Mouse (Mus musculus): Measurements from ENCODE around the gene Errfi1. TPM values are rescaled to one million over a fixed set of nuclear protein-coding genes. Genes with fewer than 3 reads are reported as not detected.
"Not testable (repeated sequence)": the region's sequence is repeated elsewhere in the genome, so short reads cannot be mapped to it uniquely, and the experiment has no call there.

Gene Errfi1
- polyA plus RNA-seq, 1 experiment from 2014 or later: 30.6 TPM

DNA sequence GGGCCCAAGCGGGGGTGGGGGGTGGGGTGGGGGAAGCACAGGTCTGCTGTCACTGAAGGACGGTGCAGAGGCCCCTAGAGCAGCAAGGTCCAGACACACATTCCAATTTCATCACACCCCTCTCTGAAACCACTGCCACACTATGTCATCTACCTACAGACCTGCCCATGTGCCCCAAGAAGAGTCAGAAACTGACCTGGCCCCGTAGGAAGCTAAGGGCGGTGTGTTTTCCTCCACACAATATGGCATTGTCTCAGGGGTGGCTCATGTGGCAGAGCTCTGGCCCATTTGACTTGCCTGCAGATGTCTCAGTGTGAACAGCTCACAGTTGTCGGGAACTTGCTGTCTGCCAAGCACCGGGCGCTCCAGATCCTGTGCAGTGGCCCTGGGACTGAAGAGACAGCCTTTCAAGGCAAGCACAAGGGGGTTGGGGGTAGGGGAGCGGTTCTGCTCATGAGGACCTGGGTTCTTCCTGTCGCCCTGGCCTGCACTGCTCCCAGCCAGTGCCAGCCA lies 18.5 kb downstream of the Errfi1 start:
- Histone ChIP-seq H3K4me2 (replicated peaks; ENCODE audit: low read depth) (no peak overlapping the region), H3K27ac (replicated peaks) (peak overlapping the region; percentile 84), H3K9ac (ENCODE audit: low read length) (peak overlapping the region; percentile 4; the same call in 1 of the 2 replicates), H3K4me1 (replicated peaks; ENCODE audit: control insufficient read depth, insufficient read depth) (peaks cover 11% of the 10 kb centered on the region), H3K4me3 (ENCODE audit: low read depth, low read length) (no peak overlapping the region), H3K9me3 (ENCODE audit: control insufficient read depth, low read length) (no peaks in the 10 kb centered on the region), H3K27me3 (ENCODE audit: control insufficient read depth, insufficient read depth, low read length) (no peaks in the 10 kb centered on the region), H3K36me3 (ENCODE audit: control insufficient read depth, insufficient read depth, low read length) (peaks cover 3% of the 10 kb centered on the region; the same call in 1 of the 2 replicates)
- no peak for TF ChIP-seq EP300 (optimal IDR thresholded peaks at IDR 0.05)
- TF ChIP-seq CTCF (IDR thresholded peaks at IDR 0.05; ENCODE audit: low read depth): no peak
- ATAC-seq (ENCODE audit: low FRiP score, low TSS enrichment): 0 out of 2 replicates have a peak, but pooled peaks have one; percentile 2
- WGBS: 35% methylated on average over 9 of the region's 9 CpGs
- no peak for DNase-seq (ENCODE audit: low spot score)

DNA sequence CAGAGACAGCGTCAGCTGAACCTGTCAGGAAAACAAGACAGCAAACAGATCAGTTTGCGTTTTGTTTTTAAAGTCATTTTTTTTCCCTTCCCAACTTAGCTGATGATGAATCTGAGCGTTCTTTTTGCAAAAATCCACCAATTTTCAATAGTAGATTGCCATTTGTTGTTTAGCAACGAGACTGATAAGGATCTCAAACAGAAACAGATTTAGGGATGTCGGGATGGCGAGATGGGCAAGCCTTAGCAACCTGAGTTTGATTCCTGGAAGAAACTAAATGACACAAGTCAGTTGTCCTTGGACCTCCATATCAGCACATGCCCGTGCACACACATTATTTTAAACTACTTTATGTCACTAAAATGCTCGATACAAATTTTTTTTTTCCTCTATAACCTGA lies 19.0 kb downstream of the Errfi1 start:
- 63% methylated on average over 8 of the region's 8 CpGs for WGBS
- no peaks in the 10 kb centered on the region for H3K27me3 ChIP-seq (ENCODE audit: control insufficient read depth, insufficient read depth, low read length)
- no peaks in the 10 kb centered on the region for H3K9me3 ChIP-seq (ENCODE audit: control insufficient read depth, low read length)
- no peak overlapping the region for H3K9ac ChIP-seq (ENCODE audit: low read length)
- DNase-seq (ENCODE audit: low spot score) (no peak), ATAC-seq (ENCODE audit: low FRiP score, low TSS enrichment) (no peak)
- H3K36me3 ChIP-seq (ENCODE audit: control insufficient read depth, insufficient read depth, low read length): peaks cover 3% of the 10 kb centered on the region; the same call in 1 of the 2 replicates
- TF ChIP-seq CTCF (IDR thresholded peaks at IDR 0.05; ENCODE audit: low read depth): no peak
- no peak for TF ChIP-seq EP300 (optimal IDR thresholded peaks at IDR 0.05)
- peak overlapping the region; percentile 84 for H3K27ac ChIP-seq (replicated peaks)
- H3K4me1 ChIP-seq (replicated peaks; ENCODE audit: control insufficient read depth, insufficient read depth): peaks cover 11% of the 10 kb centered on the region
- no peak overlapping the region for H3K4me2 ChIP-seq (replicated peaks; ENCODE audit: low read depth)
- H3K4me3 ChIP-seq (ENCODE audit: low read depth, low read length): no peak overlapping the region

DNA sequence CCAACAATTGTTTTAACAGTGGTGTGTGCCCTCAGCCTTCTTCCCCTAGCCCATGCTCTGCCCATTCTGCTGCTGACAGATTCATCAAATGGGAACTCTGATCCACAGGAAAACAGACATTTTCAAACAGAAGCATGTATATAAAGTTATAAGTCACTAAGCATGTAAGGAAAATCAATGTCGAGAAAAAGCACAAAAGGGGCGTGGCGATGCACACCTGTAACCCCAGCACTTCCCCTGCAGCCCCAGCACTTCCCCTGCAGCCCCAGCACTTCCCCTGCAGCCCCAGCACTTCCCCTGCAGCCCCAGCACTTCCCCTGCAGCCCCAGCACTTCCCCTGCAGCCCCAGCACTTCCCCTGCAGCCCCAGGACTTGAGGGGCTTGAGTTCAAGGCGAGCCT lies 20.7 kb downstream of the Errfi1 start:
- H3K9ac ChIP-seq (ENCODE audit: low read length); H3K27me3 ChIP-seq (ENCODE audit: control insufficient read depth, insufficient read depth, low read length); H3K27ac ChIP-seq (replicated peaks); H3K36me3 ChIP-seq (ENCODE audit: control insufficient read depth, insufficient read depth, low read length); ATAC-seq (ENCODE audit: low FRiP score, low TSS enrichment); H3K4me3 ChIP-seq (ENCODE audit: low read depth, low read length); H3K4me2 ChIP-seq (replicated peaks; ENCODE audit: low read depth); DNase-seq (ENCODE audit: low spot score): not testable (repeated sequence)
- peaks cover 12% of the 10 kb centered on the region for H3K9me3 ChIP-seq (ENCODE audit: control insufficient read depth, low read length)
- peaks cover 11% of the 10 kb centered on the region for H3K4me1 ChIP-seq (replicated peaks; ENCODE audit: control insufficient read depth, insufficient read depth)
- WGBS: 59% methylated on average over 4 of the region's 4 CpGs

DNA sequence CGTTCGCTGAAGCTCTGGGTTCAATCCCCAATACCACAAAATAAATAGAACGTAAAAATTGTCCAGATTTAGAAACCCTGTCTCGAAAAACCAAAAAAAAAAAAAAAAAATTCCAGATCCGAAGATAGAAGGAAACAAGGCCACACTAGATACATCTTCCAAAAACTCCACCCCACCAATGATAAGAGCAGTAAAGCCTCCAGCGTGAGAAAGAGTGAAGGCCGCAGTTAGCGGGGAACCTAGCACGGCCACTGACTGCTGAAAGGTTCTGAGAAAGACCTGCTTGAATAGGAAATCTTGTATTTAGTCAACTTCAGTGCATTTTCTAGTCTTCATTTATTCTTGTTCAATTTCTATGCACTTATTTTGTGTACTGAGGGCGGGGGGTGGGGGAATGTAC lies 21.7 kb downstream of the Errfi1 start:
- 59% methylated on average over 10 of the region's 10 CpGs for WGBS
- H3K9me3 ChIP-seq (ENCODE audit: control insufficient read depth, low read length): peaks cover 16% of the 10 kb centered on the region

DNA sequence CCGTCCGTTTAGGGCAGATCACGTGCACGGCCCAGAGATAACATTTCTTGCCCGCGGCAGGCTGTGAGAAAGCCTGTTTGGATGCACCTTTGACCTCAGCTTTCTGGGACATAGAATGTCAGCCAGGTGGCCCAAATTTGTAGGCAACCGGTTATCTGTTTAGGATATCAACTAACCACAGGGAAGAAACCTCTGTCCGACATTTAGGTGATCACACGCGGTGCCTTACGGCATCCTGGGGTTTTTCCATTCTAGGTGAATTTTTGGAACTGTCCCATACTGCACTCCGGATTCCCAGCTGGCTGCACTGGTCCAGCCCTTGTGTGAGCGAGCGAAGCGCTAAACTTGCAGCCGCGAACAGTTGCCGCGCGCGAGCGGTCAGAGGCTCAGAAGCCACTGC lies 25.9 kb downstream of the Errfi1 start:
- H3K9me3 ChIP-seq (ENCODE audit: control insufficient read depth, low read length): peaks cover 16% of the 10 kb centered on the region
- no peak for TF ChIP-seq CTCF (IDR thresholded peaks at IDR 0.05; ENCODE audit: low read depth)
- TF ChIP-seq EP300 (optimal IDR thresholded peaks at IDR 0.05): no peak
- no peak overlapping the region for H3K9ac ChIP-seq (ENCODE audit: low read length)
- H3K4me3 ChIP-seq (ENCODE audit: low read depth, low read length): no peak overlapping the region
- no peak for ATAC-seq (ENCODE audit: low FRiP score, low TSS enrichment)
- no peaks in the 10 kb centered on the region for H3K27me3 ChIP-seq (ENCODE audit: control insufficient read depth, insufficient read depth, low read length)
- H3K36me3 ChIP-seq (ENCODE audit: control insufficient read depth, insufficient read depth, low read length): no peaks in the 10 kb centered on the region
- DNase-seq (ENCODE audit: low spot score): no peak
- 95% methylated on average over 22 of the region's 22 CpGs for WGBS
- H3K27ac ChIP-seq (replicated peaks): no peak overlapping the region
- H3K4me2 ChIP-seq (replicated peaks; ENCODE audit: low read depth): no peak overlapping the region
- H3K4me1 ChIP-seq (replicated peaks; ENCODE audit: control insufficient read depth, insufficient read depth): no peaks in the 10 kb centered on the region

More for the DNA sequence above, 21.7 kb downstream of the Errfi1 start:
- Histone ChIP-seq H3K4me3 (ENCODE audit: low read depth, low read length) (no peak overlapping the region), H3K9ac (ENCODE audit: low read length) (no peak overlapping the region), H3K4me1 (replicated peaks; ENCODE audit: control insufficient read depth, insufficient read depth) (peaks cover 8% of the 10 kb centered on the region), H3K27me3 (ENCODE audit: control insufficient read depth, insufficient read depth, low read length) (no peaks in the 10 kb centered on the region), H3K36me3 (ENCODE audit: control insufficient read depth, insufficient read depth, low read length) (no peaks in the 10 kb centered on the region), H3K27ac (replicated peaks) (no peak overlapping the region; the same call in 1 of the 2 replicates), H3K4me2 (replicated peaks; ENCODE audit: low read depth) (no peak overlapping the region)
- TF ChIP-seq CTCF (IDR thresholded peaks at IDR 0.05; ENCODE audit: low read depth) (no peak), EP300 (optimal IDR thresholded peaks at IDR 0.05) (no peak)
- DNase-seq (ENCODE audit: low spot score) (no peak), ATAC-seq (ENCODE audit: low FRiP score, low TSS enrichment) (no peak)

DNA sequence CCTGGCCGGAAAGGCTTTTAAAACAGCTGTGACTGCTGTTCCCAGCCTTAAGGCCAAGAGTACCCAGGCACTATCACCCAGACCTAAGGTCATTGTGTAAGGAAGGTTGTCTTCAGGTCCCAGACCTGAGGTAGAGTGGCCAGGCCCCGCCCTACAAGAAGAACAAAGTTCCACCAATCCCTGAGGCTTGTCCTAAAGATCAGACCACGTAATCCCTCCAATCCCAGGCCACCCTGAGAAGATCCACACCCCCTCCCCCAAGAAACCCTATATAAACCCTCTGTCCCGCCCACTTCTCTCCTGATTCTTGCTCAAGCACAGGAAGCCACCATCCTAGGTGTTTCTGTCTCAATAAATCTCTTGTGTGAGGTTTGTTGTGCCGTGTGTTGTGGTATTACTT lies 26.6 kb downstream of the Errfi1 start:
- Histone ChIP-seq H3K27ac (replicated peaks) (no peak overlapping the region), H3K36me3 (ENCODE audit: control insufficient read depth, insufficient read depth, low read length) (no peaks in the 10 kb centered on the region), H3K4me3 (ENCODE audit: low read depth, low read length) (no peak overlapping the region), H3K4me1 (replicated peaks; ENCODE audit: control insufficient read depth, insufficient read depth) (no peaks in the 10 kb centered on the region), H3K4me2 (replicated peaks; ENCODE audit: low read depth) (no peak overlapping the region), H3K27me3 (ENCODE audit: control insufficient read depth, insufficient read depth, low read length) (no peaks in the 10 kb centered on the region), H3K9ac (ENCODE audit: low read length) (no peak overlapping the region), H3K9me3 (ENCODE audit: control insufficient read depth, low read length) (peaks cover 16% of the 10 kb centered on the region)
- WGBS: 92% methylated on average over 5 of the region's 5 CpGs
- no peak for ATAC-seq (ENCODE audit: low FRiP score, low TSS enrichment)
- TF ChIP-seq CTCF (IDR thresholded peaks at IDR 0.05; ENCODE audit: low read depth) (no peak), EP300 (optimal IDR thresholded peaks at IDR 0.05) (no peak)
- no peak for DNase-seq (ENCODE audit: low spot score)

Measured in stomach, postnatal 0 days (tissue).